ENCODE assay signal across 8 mouse cellular contexts in genomic region chr1:59574262-59575187, GRCm38 (mm10). TPM values are rescaled to one million over a fixed set of nuclear protein-coding genes. Genes with fewer than 3 reads are reported as not detected.
DNase-seq lines count a peak whose midpoint lies in the region; ATAC-seq and TF ChIP-seq lines count a peak whose summit lies in the region.

No protein-coding gene starts in this region.

- H3K27me3 ChIP-seq in cerebellum, adult 2 months (ENCODE audit: control insufficient read depth, insufficient read depth, low read length) = no peaks in the 10 kb centered on the region
- no peaks in the 10 kb centered on the region for H3K27me3 ChIP-seq in lung, embryonic 15.5 days
- no peaks in the 10 kb centered on the region for H3K27me3 ChIP-seq in limb, embryonic 10.5 days (ENCODE audit: low read depth, poor library complexity, severe bottlenecking)

- 60% methylated on average over 21 of the region's 21 CpGs for WGBS in cerebellum, adult 2 months
- 44% methylated on average over 21 of the region's 21 CpGs for WGBS in lung, embryonic 15.5 days
- 50% methylated on average over 21 of the region's 21 CpGs for WGBS in lung, adult 2 months
- WGBS in limb, embryonic 10.5 days = 56% methylated on average over 21 of the region's 21 CpGs

- no peak for TF ChIP-seq CTCF in cerebellum, adult 2 months (IDR thresholded peaks at IDR 0.05; ENCODE audit: borderline replicate concordance, insufficient read depth, low read depth, low read length)
- no peak for TF ChIP-seq CTCF in lung, adult 2 months (IDR thresholded peaks at IDR 0.05; ENCODE audit: insufficient read depth, low read length)

- no peaks in the 10 kb centered on the region for H3K36me3 ChIP-seq in lung, embryonic 15.5 days
- no peaks in the 10 kb centered on the region for H3K36me3 ChIP-seq in limb, embryonic 10.5 days

- peaks cover 4% of the 10 kb centered on the region for H3K4me1 ChIP-seq in cerebellum, adult 2 months (ENCODE audit: control insufficient read depth, insufficient read depth, low read length)
- peaks cover 13% of the 10 kb centered on the region for H3K4me1 ChIP-seq in lung, embryonic 15.5 days
- H3K4me1 ChIP-seq in lung, adult 2 months (ENCODE audit: control insufficient read depth, insufficient read depth, low read length) = no peaks in the 10 kb centered on the region
- peaks cover 38% of the 10 kb centered on the region for H3K4me1 ChIP-seq in limb, embryonic 10.5 days

- ATAC-seq in lung, embryonic 15.5 days (ENCODE audit: borderline replicate concordance, extremely low read depth, low FRiP score, low TSS enrichment) = no peak

- H3K9ac ChIP-seq in lung, embryonic 15.5 days = no peak overlapping the region

- peak overlapping the region; percentile 38 for H3K4me2 ChIP-seq in lung, embryonic 15.5 days

- H3K9me3 ChIP-seq in lung, embryonic 15.5 days = no peaks in the 10 kb centered on the region
- H3K9me3 ChIP-seq in limb, embryonic 10.5 days (replicated peaks) = no peaks in the 10 kb centered on the region

- H3K4me3 ChIP-seq in cerebellum, adult 2 months (replicated peaks; ENCODE audit: insufficient read depth, low read depth, low read length) = peak overlapping the region; percentile 10
- no peak overlapping the region for H3K4me3 ChIP-seq in lung, embryonic 15.5 days
- H3K4me3 ChIP-seq in lung, adult 2 months (replicated peaks; ENCODE audit: extremely low read depth, low read depth, low read length) = no peak overlapping the region
- no peak overlapping the region for H3K4me3 ChIP-seq in limb, embryonic 10.5 days

- no peak overlapping the region for H3K27ac ChIP-seq in cerebellum, adult 2 months (ENCODE audit: insufficient read depth, low read length)
- no peak overlapping the region for H3K27ac ChIP-seq in lung, embryonic 15.5 days
- H3K27ac ChIP-seq in limb, embryonic 10.5 days = peak overlapping the region; percentile 74

- no peak for DNase-seq in cerebellum, adult 2 months
- no peak for DNase-seq in cerebellum, adult 9-10 months
- no peak for DNase-seq in lung, adult 2 months
- no peak for DNase-seq in limb, embryonic 10.5 days (ENCODE audit: low spot score)
- peak; percentile 12 to 20 for DNase-seq in right cerebral cortex, postnatal 36 days (ENCODE audit: low spot score in 2 of 2)
- no peak for DNase-seq in adrenal gland, postnatal 36 days
- no peak for DNase-seq in adrenal gland, postnatal 10 days

- TF ChIP-seq POLR2A in cerebellum, adult 2 months (IDR thresholded peaks at IDR 0.05; ENCODE audit: borderline replicate concordance, insufficient read depth, low read length) = no peak
- no peak for TF ChIP-seq POLR2A in lung, adult 2 months (IDR thresholded peaks at IDR 0.05; ENCODE audit: borderline replicate concordance, extremely low read depth, low read depth, low read length)

RNA-seq across cellular contexts. Expression of gene Gm973, which starts 58.5 kb away (rescaled TPM):
- polyA plus RNA-seq in cerebellum, adult 2 months (2012; rRNA removed) = 4.7 and 5.7 TPM in 2 replicates
- 0.76 and 0.86 TPM in 2 replicates for polyA plus RNA-seq in lung, embryonic 15.5 days (2015; fragmentation: Nextera tagmentation; extraction: Ambion mirVana)
- polyA plus RNA-seq in lung, adult 2 months (2012; rRNA removed) = 1.6 and 2.5 TPM in 2 replicates
- polyA plus RNA-seq in limb, embryonic 10.5 days (2016; fragmentation: Nextera tagmentation; extraction: Ambion mirVana) = 0.18 and 0.55 TPM in 2 replicates
- total RNA-seq in adrenal gland, postnatal 36 days (2021) = 10 to 100 TPM in 1 of 2 experiments, under 1 TPM in 1; 0.86 to 23.1 TPM
- 1 to 10 TPM; 5.7 to 9.7 TPM for total RNA-seq in adrenal gland, postnatal 10 days (2021)

Comparison
In these comparisons a context has a peak if more than half of its experiments do, and no peak if none do; other contexts are left out.
1. DNase-seq: peak in right cerebral cortex, postnatal 36 days (2 of 2); none in cerebellum, adult 2 months (0 of 2), cerebellum, adult 9-10 months (single experiment), lung, adult 2 months (single experiment), limb, embryonic 10.5 days (single experiment), adrenal gland, postnatal 36 days (0 of 2) and adrenal gland, postnatal 10 days (single experiment).